Mouse (Mus musculus): ENCODE measurements around the gene Vav3. TPM values are rescaled to one million over a fixed set of nuclear protein-coding genes. Genes with fewer than 3 reads are reported as not detected.

The Vav3 gene
- total RNA-seq, 2 experiments from 2014 or later, result 5.3 to 6.6 TPM

DNA sequence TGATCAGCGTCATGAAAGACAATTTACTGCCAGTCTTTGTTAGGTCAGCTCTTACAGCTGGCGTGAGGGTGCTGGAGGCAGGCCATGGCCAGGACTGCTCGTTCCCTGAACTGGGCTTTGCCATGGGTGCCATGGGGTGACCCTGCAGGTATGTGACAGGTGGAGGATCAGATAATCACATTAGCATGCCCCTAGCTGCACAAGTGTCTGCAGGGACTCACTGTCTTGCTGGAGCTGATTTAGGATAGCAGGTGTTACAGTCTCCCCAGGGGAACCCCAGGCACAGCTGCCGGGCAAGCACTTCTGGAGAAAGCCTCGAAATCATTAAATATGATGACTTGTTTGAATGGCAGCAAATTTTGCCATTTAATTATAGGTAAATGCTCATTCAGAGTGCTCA is 156.0 kb downstream of the Vav3 start:
- DNase-seq (ENCODE audit: low spot score in 2 of 2), result no peak

DNA sequence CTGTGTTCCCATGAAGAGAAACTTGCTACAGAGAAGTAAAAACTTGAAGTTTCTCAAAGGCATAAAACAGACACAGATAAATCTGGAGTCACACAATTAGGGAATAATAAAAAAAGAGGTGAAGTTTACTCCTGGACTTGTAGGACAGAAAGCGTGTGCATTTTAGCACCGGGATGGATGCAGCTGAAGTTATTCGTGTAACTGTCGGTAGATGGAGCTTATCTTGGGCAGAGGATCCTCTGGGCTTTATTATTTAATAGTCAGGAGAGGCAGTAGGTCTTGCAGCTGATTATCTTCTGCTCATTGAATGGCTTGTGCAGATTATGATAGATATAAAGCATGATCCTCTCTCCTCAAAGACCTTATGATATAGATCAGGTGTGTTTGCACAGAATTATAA is 156.6 kb downstream of the Vav3 start:
- no peak for DNase-seq (ENCODE audit: low spot score in 2 of 2)

DNA sequence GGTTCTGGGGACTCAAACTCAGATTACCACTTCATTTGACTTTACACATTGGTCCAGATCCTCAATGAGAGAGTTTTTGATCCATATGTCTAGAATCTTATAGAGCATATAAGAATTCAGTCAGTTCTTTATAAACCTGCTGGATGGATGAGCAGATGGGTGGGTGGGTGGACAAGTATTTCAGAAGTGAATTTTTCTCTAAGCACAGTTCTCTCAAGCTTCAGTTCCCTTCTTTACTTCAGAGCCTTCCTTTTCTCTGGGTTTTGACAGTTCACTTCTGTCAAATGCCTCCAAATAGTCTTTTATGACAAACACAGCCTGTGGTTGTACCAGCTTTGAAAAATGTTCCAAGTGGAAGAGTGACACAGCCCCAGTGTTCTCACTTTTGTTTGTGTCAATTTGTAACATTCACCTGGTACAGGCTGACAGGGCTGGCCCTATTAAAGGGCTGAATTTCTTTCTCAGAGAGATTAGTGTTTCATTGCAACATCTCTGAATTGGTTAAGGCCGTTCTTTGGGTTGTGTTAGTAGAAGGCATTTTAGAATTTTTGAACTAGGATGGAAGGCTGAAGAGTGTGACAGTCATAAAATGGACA is 159.5 kb downstream of the Vav3 start:
- DNase-seq (ENCODE audit: low spot score in 2 of 2), result peak in 1 of 2 experiments; percentile 33

DNA sequence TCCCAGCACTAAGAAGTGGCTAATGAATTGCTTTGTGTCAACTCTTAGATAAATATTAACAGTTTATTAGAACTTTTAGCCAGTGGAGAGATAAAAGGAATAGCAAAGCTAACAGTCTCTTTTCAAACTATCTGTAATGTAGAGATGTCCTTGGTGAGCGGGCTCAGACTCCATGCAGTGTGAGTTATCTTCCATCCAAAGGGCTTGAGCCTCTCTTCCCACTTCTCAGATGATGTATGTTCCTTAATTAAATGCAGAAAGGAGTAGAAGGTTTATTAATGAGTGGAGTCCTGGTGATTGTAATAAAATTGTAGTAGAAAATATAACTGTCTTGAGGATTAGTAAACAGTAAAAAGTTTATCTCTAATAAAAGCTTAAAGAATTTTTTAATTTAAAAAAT is 169.3 kb downstream of the Vav3 start:
- DNase-seq (ENCODE audit: low spot score in 2 of 2), result no peak

- no peak for DNase-seq (ENCODE audit: low spot score in 2 of 2)
Measured at GRCm38 (mm10) chr3:109511849-109512248, 171.4 kb downstream of the Vav3 start.

- no peak for DNase-seq (ENCODE audit: low spot score in 2 of 2)
Measured at GRCm38 (mm10) chr3:109515479-109515878, 175.0 kb downstream of the Vav3 start.

DNA sequence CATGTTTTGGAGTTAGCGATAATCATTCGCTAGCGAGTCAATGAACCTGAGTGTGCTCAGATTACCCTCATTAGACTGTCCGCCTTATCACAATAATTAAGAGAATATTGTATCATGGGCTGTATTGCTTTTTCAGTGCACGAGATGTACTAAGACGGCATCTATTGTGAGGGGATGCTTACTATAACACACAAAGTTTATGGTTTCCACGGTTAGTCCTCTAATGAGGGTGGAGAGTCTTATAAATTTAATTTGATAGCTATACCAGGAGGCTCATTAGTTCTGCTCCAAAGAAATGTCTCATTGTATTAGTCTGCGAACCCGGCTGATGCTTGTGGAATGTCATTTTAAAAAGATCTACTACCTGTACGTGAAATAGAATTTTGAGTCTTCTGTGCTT is 175.9 kb downstream of the Vav3 start:
- no peak for DNase-seq (ENCODE audit: low spot score in 2 of 2)

DNA sequence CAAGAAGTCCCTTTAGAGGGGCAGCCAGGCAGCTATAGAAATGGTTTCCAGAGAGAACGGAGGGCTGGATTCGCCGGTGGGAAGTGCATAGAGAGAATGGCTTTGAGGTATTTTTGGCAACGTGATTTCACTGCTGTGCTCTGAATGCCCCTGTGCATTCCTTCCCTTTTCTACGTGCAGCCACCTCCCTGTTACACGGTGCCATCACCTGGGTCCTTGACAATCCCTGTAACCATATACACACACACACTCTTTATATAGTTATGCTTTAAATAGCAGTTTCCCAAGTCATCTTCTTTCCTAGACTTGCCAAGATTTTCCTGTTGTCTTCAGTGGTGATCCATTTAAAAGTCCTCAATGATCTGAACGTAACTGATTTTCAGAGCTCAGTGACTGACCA is 181.7 kb downstream of the Vav3 start:
- no peak for DNase-seq (ENCODE audit: low spot score in 2 of 2)

DNA sequence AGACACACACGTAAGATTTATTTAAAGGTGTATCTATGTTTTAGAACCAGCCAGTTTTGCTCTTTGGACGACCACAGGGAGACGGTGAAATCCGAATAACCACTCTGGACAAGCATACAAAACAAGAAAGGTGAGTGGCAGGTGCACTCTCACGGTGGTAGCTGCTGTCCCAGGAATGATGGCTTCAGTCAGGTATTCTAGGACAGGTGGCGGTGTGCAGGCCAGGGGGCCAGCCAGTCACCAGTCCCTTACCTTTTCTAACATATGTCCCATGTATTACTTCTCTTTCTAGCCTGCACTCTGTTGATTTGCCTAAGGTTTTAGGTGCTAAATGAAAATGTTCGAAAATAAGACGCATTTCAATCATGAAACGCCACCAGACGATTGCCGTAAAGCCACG is 185.4 kb downstream of the Vav3 start:
- no peak for DNase-seq (ENCODE audit: low spot score in 2 of 2)

DNA sequence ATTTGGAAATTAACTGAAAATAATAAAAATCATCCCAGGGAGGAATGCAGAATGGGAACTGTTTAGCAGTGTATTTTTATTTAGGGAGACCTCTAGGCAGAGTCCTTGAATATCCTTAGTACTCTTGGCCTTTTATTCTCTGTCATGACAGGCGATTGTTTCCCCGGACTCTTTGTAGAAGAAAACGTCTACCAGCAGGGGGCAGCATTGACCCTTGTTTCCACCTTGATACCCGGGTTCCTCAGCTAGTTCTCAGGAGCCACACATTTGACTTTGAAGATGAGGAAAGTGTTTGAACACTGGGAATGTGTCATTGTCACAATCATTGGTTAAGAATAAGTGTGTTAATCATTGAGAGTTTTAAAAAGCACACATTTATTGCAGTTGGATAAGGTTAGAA is 185.8 kb downstream of the Vav3 start:
- DNase-seq (ENCODE audit: low spot score in 2 of 2), result peak; percentile 83 to 90

DNA sequence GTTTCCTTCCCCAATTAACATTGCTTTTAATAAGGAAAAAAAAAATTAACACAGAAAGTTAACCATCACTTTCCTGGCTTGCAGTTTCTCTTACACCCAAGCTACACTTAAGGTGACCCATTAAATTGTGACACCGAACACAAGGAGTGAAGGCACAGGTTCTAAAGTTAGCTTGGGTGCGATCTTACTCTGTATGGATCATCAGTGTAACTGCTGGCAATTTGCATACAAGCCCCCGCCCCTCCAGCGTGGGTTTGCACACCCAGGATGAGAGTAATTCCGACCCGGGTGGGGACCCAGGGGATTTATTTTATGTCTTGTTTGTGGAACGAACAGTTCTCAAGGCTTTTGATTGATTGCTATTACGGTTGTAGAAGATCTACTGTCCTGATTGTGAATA is 186.2 kb downstream of the Vav3 start:
- no peak for DNase-seq (ENCODE audit: low spot score in 2 of 2)

DNA sequence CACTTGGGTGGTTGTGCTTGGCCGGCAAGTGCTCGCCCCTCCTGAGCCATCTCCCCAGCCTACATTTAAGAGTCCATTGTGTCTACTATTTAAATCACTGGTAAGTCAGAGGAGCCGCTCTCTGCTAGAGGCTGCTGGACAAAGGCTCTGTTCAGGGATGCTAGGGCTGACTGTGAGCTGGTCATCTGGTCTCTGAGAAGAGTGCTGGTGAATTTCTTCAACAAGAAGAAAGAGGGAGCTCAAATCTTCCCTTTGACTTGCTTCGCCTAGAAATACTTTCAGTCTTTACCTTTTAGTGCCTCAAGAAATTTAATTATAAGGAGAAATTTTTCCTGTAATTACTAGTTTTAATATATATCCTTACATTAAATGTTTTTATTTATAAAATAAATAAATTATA is 188.2 kb downstream of the Vav3 start:
- DNase-seq (ENCODE audit: low spot score in 2 of 2), result no peak

DNA sequence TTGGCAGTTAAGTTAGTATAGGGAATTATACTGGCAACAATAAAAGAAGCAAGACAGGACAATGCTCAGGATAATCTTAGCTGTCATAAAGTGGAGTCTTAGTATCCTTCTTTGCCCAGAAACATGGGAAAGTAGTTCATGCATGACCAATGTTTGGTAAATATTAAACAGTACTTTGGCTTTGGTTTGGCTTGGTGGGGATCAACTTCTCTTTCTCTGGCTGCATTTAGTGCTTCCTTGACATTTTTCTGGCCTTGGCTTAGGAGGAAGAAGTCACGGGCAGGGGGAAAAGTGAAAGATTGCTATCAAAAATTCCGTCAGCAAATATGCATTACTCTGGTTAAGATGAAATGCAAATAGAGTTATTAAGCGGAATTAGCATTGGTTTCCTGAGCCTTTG is 197.2 kb downstream of the Vav3 start:
- no peak for DNase-seq (ENCODE audit: low spot score in 2 of 2)

DNA sequence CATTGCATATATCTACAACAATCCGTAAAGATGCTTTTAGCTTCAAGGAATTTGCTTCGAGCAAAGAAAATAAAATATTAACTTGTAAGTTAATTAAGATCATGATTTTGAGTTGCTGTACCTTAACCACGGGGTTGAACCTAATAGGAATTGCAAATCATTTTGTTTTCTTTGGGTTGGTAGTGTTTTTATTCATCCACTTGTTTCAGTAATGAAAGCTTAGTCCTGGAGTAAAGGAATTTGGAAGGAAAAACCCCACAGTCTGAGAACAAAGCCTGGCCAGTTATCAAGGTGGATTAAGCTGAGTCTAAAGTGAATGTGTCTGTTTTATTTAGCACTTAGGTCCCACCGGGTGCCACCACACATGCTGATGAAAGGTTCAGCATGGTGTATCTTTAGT is 199.6 kb downstream of the Vav3 start:
- DNase-seq (ENCODE audit: low spot score in 2 of 2), result no peak

DNA sequence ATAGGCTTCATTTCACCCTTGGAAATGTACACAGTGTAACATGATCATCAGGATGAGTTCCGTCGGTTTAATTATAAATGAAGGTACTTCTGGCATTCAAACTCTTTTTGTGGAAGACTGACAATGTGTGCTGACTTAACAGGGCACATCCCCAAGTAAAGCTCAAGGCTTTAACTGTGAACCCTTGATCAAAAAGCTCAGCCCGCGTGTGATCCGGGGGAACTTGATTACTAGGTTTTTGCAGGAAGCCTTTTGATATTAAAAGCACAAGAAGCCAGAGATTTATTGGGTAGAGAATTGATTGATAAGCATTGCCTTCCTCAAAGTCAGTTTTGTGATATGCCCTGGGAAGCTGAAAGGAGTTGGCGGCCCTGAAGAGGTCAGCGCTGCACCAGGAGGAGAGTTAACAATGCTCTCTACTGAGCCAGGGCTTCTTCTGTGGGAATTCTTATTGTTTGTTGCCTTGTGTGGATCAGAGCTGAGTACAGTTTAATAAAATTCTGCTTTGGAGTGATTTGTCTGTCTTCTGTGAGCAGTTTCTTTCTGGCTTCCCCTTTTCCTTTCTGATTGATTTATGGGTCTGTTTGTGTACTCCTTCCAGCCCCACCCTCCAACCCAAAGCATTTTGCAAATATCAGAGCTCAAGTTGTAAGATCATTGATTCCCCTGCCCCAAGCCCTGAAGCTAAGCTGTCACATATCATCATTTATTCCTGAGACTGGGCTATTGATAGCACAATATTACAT is 204.2 kb downstream of the Vav3 start:
- no peak for DNase-seq (ENCODE audit: low spot score in 2 of 2)

DNA sequence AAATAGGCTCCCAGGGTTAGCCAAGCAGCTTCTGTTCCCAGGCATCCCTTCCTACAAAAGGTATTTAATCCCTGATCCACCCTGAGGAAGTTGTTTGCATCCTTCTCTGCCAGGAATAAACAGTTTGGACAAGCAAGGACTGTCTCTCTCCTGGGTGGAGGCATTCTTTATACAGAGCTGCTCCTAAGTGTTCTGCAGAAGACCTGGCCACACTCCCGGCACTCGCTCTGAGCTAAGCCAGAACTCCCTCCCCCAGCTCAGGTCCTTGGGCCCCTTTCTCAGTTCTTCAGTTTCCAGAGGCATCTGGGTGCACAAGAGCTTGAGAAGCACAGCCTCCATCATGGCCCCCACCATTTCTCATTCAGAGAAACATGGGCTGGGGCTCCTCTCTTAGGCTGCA is 216.9 kb downstream of the Vav3 start:
- no peak for DNase-seq (ENCODE audit: low spot score in 2 of 2)

DNA sequence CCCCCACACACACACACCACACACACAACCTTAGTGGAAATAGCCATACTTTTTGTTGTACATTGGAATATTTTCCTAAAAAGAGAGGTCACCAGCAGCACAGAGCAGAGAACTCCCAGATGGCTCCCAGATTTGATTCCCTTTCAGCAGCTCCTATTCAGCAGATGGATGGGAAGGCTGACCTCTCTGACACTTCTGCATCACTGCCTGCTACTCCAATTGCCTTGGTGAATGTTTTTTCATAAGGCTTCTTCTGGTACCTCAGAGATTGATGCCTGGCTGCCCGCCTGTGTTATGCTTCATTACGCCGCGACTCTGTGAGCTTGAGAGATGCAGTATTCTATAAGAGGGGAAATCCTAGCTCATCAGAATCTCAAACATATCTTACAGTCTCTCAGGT is 220.8 kb downstream of the Vav3 start:
- DNase-seq (ENCODE audit: low spot score in 2 of 2), result no peak

GRCm38 (mm10) chr3:109561776-109562175 is 221.3 kb downstream of the Vav3 start:
- no peak for DNase-seq (ENCODE audit: low spot score in 2 of 2)

DNA sequence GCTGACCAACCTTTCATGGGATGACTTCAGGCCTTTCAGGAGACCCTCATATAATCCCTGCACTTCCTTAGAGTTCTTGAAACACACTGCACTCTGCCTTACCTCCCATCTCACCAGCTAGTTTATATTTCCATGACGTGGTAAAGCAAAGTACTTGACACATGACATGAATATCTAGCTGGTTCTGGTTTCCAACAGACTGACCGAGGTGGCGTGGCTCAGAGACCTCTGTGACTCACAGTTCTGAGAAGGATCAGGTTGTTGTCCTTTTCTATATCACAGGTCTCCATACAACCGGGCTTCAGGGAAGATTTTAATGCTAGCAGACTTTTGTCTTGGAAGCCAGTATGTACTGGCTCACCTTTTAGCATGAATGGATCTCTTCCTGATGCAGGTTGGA is 221.8 kb downstream of the Vav3 start:
- DNase-seq (ENCODE audit: low spot score in 2 of 2), result no peak

DNA sequence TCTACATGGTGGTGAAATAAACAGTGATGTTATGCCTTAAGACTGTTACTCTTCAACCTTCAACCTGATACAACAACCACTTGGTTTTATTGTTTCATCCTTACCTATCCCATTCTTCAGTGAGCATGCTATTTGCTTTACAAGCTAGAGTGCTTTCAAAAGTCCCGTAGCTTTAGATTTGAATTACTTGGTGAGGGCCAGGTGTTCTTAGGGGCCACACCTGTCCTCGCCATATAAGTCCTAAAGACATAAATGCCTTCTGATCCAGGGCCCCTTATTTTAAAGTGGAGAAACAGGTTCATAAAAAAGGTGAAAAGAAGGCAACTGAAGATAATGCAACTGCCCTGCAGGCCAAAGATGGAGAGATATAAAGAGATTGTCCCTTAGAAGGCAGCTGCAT is 224.0 kb downstream of the Vav3 start:
- no peak for DNase-seq (ENCODE audit: low spot score in 2 of 2)

DNA sequence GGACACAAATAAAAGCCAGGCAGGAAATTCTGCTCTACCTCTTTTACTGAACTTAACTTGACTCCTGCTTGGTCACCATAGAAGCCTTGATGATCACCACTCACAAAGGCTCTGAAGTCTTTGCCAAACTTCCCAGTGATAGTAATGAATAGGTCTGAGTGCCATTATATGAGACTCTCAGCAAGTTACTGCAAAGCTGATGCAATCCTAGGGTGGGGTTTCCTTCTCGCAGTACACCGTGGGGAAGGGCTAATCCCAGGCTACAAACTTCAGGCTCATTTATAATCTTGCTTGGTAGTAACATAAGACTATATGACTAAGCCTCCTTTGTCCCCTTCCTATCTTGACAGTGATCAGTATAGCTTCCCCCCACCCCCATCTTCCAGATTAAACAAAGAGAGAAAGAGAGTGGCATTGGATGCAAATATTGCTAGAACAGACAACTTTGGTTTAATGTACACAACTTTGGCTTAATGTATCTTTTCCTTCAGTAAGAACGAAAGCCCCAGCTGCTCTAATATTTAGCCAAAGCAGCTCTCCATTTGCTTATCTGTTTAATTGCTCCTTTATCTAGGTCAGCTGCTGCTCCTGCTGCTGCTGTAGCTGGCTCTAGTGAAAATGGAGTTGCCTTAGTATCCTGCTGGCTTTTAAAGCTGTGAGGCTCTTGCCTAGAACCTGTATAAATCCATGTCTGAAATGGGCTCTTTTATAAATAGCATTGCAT is 228.3 kb downstream of the Vav3 start:
- no peak for DNase-seq (ENCODE audit: low spot score in 2 of 2)

DNA sequence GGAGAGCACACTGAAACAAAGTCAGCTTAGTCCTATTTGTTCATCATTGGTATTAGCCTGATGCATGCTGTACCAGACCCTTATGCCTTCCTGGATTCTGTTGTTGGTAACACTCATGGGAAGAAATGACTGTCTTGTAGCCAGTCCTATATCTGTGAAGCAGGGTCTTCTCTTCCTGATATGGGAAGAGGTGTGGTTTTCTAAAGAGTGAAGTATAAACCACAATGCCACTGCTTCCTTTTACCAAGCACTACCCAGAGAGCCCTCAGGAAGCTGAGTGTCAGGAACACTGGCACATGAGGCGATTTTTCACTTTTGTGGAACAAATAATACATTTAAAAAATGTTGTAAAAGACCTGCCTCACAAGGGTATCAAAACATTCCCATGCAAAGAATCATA is 231.0 kb downstream of the Vav3 start:
- no peak for DNase-seq (ENCODE audit: low spot score in 2 of 2)

DNA sequence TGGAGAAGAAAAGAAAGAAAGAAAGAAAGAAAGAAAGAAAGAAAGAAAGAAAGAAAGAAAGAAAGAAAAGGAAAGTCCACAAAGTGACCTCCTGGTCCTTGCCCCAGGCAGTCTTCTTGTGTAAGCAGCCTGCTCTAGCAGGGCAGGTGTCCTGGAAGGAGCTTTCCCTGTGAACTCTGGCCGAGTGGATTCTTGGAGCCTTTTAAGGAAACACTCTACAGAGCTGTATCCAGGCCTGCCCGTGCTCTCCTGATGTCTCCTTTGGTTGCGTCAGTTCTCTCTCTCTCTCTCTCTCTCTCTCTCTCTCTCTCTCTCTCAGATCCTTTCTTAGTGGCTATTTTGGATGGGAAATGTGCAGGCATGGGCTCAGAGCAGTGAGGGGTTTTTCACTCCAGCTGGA is 232.4 kb downstream of the Vav3 start:
- no peak for DNase-seq (ENCODE audit: low spot score in 2 of 2)
